Mouse (Mus musculus): ENCODE measurements at regions not wholly inside any gene's neighbourhood (a gene's known extent, or its start where the extent isn't known, plus 50 kb on each side); places are given as distances from the start of the nearest gene placed in this dataset.

GRCm38 (mm10) chr4:142467920-142468319 lies 228.7 kb upstream of the Kazn start:
- no peak for DNase-seq (ENCODE audit: low spot score)

GRCm38 (mm10) chr4:142465226-142465625 lies 226.0 kb upstream of the Kazn start:
- DNase-seq (ENCODE audit: low spot score), result no peak

DNA sequence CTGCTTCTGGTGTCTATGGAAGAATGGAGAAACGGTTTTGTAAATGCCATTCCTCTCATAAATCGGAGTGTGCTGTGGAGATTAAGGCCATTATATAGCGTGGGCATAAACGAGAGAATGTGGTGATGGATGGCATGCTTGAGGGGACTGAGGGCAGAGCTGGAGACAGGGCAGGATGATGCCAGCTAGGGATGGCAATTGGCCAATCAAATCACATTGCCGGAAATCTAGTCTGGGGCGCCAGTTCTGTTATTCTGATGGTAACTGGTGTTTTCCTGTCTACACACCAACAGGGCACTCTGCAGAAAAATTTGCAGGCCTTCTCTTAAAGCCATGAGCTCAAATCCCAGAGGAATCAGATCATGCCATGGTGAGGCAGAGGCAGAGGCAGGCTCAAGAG lies 224.9 kb upstream of the Kazn start:
- no peak for DNase-seq (ENCODE audit: low spot score)

DNA sequence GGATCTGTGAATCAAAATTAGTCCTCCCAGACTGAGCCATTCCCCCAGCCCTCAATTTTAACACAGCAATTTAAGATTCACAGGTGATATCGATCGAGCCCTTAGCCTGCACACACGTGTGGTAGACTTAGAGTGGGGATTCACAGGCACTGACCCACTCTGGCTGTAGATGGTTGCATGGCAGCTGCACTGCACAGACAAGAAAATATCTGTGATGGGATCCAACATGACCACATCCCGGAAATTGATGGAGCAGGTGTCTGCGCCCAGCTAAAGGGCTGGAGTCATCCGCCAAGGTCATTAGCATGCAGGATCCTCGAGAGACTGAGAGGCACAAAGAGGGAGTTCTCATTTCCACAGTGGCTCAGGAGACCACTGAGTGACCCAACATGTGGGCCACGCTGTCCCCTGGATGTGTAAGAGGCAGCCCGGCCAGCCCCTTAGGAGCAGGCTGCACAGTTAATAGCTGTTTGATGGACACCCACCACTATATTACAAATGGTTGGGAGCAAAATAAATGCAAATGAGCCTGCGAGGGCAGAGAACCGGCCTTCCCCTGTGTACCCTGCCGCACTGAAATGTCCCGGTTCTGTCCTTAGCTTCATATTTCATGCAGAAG lies 221.4 kb upstream of the Kazn start:
- no peak for DNase-seq (ENCODE audit: low spot score)

GRCm38 (mm10) chr4:142452614-142453013 lies 213.4 kb upstream of the Kazn start:
- no peak for DNase-seq (ENCODE audit: low spot score)

DNA sequence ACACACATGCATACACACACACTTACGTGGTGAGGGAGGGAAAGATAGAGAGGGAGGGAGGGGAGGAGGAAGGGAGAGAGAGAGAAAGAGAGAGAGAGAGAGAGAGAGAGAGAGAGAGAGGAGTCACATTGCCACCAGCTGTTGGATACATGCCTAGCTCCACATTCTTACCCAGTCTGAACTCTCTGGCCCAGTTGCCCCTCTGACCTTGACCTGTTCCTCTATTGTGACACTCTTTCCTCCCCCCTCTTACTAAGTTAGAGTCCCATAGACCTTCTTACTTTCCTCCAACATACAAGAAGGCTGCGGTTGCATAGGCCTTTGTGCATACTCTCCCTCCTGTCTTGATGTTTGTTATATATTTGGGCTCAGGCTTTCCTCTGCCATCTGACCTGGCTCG lies 211.7 kb upstream of the Kazn start:
- DNase-seq (ENCODE audit: low spot score), result no peak

DNA sequence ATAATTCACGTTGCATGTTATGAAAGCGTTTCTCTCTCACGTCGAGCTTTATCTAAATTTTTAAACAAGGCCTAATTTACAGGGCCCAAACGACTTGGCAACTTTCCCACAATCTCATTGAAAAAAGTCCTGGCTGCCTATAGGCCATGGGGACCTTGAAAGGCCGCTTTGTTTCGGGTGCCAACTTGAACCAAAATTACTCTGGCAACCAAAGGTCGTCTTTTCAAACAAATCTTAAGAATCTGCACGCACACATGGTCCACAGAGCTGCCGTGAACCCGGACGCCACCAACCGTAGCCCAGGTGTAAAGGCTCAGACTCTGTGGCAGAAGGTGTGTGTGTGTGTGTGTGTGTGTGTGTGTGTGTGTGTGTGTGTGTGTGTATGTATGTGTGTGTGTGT lies 210.5 kb upstream of the Kazn start:
- no peak for DNase-seq (ENCODE audit: low spot score)

GRCm38 (mm10) chr4:142449198-142449702 lies 210.0 kb upstream of the Kazn start:
- no peak for DNase-seq (ENCODE audit: low spot score)

- no peak for DNase-seq (ENCODE audit: low spot score)
These were observed 208.3 kb upstream of the Kazn start for GRCm38 (mm10) chr4:142447529-142447928.

GRCm38 (mm10) chr4:142441045-142441444 lies 201.8 kb upstream of the Kazn start:
- no peak for DNase-seq (ENCODE audit: low spot score)

DNA sequence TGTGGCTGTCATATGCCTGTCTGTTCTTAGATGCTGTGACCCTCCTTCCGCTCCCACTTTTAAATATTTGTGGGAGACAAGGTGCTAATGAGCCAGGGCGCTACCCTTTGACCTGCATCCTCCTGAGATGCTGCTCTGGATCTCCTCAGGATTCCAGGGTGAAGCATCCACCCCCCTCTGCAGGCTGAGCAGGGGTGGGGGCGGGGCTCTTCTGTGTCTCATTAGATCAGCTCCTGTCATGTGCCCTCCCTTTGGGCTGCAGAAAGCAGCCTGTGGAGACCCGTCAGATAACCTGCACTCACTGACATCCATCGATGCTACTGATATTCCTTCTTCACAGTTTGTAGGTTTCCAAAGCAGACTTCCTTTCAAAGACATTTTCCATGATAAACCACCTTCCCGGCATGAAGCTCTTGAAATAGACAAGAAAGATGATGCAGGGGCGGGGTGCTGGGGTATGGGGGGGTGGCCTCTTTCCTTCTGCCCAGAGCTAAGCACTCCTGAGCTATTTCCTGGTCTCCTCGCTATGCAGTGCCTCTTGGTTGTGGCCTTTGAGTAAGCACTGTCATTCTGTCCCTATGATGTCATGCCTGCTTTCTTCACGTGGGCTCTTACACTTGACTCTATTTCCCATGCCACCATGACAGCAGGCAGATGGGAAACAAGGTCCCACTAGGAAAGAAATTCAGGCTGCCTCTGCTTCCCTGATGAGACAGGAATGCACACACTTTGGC lies 200.4 kb upstream of the Kazn start:
- DNase-seq (ENCODE audit: low spot score), result no peak

DNA sequence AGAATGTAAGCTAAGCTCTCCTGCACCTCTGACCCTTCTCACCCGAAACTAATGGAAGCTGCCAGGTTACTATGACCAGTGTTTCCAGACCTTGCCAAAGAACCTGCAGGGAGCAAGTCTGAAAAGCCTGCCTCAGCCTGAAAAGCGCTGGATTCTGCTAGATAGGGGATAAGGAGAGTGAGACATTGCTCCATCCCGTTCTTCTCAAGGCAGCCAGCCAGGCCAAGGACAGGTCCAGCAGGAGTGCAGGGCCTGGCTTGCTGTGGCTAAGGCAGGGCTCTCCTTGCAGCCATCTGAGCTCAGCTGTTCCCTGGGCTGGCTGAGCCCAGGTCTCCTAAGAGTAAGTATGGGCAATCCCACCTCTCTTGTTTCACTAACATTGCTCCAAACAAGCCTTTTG lies 185.4 kb upstream of the Kazn start:
- DNase-seq (ENCODE audit: low spot score), result no peak

DNA sequence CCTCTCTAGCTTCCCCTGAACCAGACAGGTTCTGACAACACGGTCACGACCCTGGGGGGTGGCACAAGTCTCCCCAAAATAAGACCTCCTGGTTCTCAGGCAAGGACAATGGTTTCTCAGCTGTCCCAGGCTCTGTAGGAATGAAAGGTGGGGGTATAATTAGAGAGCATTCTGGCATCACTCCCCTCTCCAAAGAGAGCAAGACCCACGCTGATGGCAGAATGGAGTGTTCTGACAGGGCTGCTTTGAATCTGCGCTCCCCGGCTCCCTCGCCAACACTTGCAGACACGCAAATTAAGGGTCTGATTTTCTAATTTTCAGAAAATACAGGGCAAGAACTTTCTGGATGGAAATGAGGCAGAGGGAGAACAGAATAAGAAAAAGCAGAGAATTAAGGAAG lies 181.2 kb upstream of the Kazn start:
- DNase-seq (ENCODE audit: low spot score), result no peak

DNA sequence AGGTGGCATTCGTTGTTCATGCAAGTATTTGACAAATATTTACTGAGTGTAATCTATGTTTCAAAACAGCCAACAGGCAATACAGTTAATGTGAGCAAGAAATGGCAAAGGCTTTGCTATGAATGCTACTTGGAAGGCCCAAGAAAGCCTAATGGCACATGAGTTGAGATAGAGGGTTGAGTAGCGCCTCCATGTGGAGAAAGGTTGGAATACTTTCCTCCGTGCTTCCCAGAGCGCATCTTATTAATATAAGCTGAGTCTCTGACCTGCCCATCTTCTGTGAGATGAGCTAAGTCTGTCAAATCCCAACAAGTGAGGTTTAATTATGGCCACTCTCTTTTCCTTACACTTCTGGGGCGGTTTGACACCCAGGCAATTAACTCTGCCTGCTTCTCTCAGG lies 175.7 kb upstream of the Kazn start:
- no peak for DNase-seq (ENCODE audit: low spot score)

GRCm38 (mm10) chr4:142411792-142412191 lies 172.6 kb upstream of the Kazn start:
- no peak for DNase-seq (ENCODE audit: low spot score)

GRCm38 (mm10) chr4:142410596-142411573 lies 171.7 kb upstream of the Kazn start:
- no peak for DNase-seq (ENCODE audit: low spot score)

DNA sequence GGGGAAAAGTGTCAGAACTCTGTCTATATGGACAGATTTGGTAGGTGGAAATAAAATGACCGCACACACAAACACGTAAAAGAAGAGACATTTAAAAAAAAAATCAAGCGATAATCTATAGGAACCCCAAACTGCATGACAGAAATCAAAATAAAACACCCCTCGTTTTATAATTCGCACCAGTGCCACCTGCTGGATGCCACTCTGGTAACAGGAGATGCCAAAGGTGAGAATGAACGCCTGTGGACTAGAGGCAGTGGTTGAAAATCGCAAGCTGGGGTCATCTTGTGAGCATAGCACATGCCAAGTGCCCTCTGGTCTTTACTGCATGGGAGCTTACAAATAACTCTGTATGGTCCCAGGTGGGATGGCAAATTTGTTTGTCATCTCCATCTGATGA lies 158.7 kb upstream of the Kazn start:
- DNase-seq (ENCODE audit: low spot score), result no peak

- DNase-seq (ENCODE audit: low spot score), result no peak
These were observed 153.7 kb upstream of the Kazn start for GRCm38 (mm10) chr4:142392924-142393323.

DNA sequence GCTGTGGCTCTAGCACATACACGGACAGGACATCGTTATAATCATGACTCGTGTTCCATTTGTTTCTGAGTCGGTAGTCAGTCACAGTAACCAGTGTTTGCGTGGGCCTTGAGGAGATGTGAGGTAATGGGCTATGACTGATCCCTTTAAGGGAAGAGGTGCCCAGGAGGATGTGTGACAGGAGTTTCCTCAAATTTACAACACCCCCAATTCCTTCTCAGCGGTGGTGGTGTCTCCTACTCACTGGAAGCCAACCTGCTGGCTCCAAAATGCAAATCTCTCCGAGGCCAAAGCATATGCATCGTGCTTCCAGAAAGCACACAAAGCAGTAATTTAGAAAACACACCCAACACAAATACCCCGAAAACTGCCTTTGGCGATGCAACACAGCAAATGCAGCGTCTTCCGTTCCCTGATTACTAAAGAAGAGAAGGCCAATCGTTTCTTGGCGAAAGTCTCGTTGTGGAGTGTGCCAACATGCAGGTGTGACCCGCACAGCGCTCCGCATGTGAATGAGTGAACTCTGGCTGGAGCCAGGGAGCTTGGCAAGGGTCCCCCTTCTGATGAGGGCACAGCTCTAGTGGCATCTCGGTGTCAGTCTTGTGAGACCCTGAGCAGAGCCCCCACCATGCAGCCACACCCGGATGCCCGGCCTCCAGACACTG lies 151.5 kb upstream of the Kazn start:
- DNase-seq (ENCODE audit: low spot score), result no peak

- DNase-seq (ENCODE audit: low spot score), result no peak
These were observed 149.3 kb upstream of the Kazn start for GRCm38 (mm10) chr4:142388476-142388875.

- no peak for DNase-seq (ENCODE audit: low spot score)
These were observed 142.0 kb upstream of the Kazn start for GRCm38 (mm10) chr4:142381168-142381567.

- no peak for DNase-seq (ENCODE audit: low spot score)
These were observed 139.3 kb upstream of the Kazn start for GRCm38 (mm10) chr4:142378452-142378851.

Data from MN1 (cell line).